Mouse (Mus musculus): Measurements from ENCODE around the gene Rap1gap2.
A peak's percentile ranks its signal among the peaks of the same experiment; 100 is the strongest.

Rap1gap2 gene

DNA sequence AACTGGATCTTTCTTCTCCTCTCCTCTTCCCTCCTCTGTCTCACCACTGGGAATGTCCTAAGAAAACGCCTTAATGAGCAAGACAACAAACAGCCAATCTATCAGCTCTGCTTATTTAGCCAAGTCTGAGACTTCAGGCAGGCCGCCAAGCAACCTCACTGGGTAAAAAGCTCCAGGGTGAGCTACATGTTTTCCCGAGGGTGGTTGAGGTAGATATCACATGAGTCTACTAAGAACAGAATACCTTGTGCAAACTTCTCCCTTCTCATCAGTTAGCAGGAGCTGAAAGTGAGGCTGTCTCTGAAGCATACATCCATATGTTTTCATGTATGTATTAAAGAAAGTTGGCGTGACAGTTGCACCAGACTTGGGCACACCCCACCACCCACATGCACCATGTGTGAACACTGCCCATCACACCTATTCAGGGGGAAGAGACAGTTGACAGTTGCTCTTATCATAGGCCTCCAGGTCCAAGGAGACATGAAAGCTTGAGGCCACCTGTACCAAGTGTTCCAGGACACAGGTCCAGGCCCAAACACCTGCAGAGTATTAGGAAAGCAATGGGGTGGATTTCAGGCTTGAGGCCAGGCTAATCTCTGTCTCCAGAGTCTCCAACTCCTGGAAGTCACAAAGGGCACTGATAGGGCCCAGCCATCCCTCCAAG lies 35.8 kb downstream of the Rap1gap2 start:
- peak; percentile 22 to 59 for DNase-seq (ENCODE audit: low spot score in 2 of 2)

DNA sequence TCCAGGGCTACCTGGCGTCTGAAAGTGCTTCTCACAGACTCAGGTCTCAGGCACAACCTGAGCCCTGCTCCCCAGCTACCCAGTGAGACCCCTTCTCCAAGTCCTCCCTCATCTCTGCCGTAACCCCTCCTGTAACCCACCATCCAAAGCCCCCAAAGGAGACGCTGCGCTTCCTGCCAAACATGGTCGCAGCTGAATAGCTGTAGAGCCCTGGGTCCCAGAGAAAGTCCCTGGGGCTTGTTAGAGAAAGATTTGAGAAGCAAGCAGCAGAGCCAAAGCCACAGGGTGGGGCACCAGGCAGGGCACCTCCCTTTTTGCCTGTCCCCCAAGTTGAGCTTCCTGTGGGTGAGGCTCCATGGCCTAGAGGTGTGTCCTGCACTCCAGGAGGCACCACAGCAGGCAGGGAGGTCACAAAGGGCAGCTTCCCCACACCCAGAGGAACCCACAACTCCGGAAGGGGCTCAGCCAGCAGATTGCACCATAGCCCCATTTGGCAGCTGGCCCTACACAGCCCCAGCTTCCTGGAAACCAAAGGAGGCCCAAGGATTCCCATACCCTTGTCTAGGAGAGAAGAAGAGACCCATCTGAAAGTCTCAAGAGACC lies 38.2 kb downstream of the Rap1gap2 start:
- DNase-seq (ENCODE audit: low spot score in 2 of 2), result peak; percentile 62 to 77

DNA sequence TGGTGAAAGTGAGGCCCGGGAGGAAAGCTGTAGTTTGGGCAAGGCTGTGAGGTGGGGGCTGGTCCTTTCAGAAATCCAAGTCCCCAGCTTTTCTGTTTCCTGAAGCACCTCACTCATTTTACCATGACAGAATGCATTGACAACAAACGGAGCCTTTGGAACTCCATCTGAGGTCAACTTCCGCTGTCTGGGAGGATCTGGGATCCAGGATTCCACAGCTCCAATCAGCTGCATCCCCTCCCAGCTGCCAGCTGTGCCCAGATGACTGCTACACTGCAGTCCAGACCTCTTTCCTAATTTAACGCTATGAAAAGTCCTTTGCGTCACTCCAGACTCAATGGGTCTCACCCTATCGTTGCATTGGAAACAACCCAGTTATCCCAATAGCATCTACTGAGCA lies 41.0 kb downstream of the Rap1gap2 start:
- no peak for DNase-seq (ENCODE audit: low spot score in 2 of 2)

DNA sequence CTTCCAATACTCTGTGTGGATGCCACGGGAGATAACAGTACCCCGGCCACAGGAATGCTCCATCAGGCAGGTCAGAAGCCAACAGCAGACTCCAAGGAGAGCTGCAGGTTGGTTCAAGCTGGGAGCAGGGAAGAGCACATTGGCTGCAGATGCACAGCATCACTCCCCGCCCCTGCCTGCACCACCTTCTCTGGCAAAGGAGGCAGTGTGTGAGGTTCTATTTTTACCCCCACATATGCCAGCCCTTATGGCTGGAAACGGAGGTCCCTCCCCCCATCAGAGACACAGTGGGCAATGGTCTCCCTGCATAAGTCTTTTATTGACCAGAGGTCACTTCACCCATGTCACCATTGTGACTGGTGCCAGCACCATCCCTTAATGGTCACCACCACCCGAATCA lies 42.3 kb downstream of the Rap1gap2 start:
- DNase-seq (ENCODE audit: low spot score in 2 of 2), result no peak

DNA sequence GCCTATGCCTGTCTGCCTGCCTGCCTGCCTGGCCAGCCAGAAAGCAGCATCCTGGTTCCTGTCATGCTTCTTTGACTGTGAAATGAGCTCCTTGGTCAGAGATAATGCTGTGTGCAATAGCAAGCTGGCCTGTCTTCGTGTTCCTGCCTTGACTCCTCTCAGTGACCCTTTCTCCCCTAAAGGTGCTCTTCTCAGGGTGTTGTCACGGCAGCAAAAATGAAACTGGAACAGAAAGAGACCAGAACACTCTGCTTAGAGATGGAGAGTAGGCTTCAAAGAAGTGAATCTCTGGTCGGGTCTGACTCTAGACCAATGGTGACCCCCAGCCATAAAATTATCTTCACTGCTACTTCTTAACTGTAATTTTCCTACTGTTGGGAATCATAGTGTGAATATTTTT lies 42.7 kb downstream of the Rap1gap2 start:
- DNase-seq (ENCODE audit: low spot score in 2 of 2), result peak in 1 of 2 experiments; percentile 26

DNA sequence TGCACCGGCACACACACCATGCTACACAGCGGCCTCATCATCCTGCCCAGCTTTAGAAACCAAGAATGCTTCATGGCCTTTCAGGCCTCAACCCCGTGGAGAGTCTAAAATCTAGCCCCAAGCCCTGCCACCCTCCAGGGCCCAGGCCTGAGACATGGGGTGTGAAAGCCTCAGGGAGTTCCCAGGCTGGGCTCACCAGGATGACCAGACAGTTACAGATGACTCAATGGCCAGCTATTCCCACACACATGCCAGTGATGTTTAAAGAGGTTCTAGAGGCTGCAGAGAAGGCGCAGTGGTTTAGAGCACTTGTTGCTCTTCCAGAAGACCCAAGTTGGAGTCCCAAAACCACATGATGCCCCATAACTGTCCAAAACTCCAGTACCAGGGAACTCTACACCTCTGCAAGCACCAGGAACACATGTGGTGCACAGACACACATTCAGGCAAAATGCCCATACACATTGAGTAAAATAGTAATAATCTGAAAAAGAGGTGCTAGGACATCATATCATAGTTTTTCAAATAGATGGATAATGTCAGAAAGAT lies 44.3 kb downstream of the Rap1gap2 start:
- DNase-seq (ENCODE audit: low spot score in 2 of 2), result no peak

DNA sequence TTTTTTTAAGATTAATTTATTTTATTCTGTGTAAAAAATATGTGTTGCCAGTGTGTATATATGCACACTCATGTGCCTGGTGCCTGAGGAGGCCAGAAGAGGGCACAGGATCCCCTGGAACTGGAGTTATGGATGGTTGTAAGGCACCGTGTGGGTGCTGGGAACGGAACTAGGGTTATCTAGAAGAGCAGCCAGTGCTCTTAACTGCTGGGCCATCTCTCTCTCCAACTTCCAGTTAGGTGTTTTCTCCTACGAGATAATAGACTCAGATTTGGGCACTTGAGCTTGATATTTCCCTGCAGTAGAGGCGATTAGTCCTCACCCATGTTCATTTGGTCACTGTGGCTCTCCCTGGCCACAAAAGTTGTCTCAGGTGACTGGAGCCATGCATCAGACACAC lies 49.3 kb downstream of the Rap1gap2 start:
- DNase-seq (ENCODE audit: low spot score in 2 of 2), result no peak

DNA sequence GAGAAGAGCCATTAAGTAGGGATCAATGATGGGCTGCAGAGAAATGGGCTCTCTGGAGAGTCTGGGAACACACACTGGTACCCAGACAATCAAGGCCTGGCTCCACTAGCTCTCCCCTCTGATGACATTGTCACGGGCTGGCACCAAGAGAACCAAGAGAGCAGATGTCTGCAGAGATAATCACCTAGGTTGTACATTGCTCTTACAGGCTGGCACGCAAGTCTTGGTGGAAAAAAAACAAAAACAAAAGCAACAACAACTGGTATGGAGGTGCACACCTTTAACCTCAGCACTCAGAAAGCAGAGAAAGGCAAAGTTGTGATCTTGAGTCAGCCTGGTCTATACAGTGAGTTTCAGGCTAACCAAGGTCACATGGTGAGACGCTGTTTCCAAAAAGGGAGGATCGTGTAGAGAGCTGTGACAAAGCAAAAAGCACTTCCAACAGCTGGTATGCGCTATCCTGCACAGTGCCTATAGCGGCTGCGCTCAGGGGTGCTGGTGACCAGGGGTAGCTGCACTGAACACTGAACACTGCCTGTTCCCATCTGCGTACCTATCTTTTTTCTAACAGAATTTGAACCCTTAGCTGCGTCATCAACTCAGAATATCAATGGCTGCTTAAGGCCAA lies 50.0 kb downstream of the Rap1gap2 start:
- DNase-seq (ENCODE audit: low spot score in 2 of 2), result no peak

DNA sequence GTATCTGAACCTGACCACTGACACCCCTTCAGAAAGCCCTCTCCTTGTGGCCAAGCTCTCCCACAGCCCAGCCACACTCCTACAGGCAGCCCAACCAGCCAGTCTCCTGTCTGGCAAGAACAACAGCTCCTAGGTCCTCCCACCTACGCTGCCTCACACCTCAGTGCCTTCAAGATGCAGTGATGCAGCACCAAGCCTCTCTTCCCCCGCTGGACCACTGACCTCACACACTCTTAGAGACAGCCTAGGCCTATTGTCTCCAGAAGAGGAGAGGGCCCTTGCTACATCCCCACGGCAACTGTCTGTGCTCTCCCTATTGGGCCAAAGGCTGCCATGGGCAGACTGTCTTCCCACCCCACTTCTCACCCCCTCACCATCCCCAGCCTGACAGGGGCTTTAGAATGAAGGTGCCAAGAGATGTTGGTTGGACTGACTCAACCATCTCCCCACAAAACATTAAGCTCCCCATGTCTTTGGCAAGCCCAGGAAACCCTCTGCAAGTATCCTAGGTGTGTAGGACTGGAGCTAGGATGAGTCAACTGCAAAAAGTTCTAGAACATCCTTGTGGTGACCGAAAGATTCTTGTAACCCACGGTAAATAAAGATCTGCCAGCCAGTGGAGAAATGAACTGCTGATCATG lies 50.8 kb downstream of the Rap1gap2 start:
- DNase-seq (ENCODE audit: low spot score in 2 of 2), result peak in 1 of 2 experiments; percentile 26

DNA sequence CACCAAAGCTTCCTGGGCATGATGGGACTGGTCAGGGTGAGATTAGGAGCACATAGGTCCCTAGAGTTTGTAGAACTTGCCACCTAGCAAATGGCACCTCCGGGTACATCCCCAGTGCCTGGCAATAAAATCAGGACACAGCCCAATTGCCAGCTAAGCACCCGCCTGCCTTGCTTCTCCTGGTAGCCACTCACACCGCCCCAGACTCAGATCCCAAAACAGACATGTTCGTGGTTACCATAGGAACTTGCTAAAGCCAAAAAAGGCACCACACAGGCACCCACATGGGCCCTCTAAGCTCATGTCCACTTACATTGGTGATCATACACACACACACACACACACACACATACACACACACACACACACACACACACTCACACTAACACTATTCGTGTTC lies 51.8 kb downstream of the Rap1gap2 start:
- no peak for DNase-seq (ENCODE audit: low spot score in 2 of 2)

DNA sequence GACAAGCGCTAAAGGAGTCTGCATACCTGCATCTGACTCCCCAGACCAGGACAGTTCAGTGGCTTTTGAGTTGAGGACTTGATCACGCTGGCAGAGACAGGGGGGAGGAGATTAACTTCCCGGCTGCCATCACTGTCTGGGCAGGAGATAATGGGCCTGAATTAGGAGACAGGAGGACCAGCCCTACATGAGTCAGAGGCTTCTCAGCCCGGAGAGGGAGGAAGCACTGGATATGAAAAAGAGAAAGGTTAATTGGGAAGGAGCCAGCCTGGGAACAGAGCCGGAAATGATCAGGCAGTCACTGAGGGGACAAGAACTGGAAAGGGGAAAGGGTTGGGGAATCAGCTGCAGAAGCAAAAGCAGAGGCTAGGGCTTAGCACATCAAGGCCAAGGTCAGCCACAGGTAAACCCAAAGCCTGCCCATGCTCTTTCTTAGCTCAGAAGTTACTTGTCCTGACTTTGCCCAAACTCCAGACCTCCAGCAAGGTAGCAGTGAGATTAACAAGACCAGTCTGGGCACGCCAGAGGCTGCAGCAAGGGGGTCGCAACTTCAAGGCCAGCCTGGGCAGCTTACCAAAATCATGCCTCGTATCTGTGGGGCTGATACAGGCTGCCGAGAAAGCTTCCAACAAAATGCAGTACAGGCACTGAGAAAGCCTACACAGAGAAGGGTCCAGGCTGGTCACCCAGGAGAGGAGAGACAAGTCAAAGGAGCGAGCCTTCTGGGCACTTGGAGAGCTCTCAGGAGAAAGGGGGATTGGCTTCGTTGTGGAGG lies 53.1 kb downstream of the Rap1gap2 start:
- DNase-seq (ENCODE audit: low spot score in 2 of 2), result no peak

DNA sequence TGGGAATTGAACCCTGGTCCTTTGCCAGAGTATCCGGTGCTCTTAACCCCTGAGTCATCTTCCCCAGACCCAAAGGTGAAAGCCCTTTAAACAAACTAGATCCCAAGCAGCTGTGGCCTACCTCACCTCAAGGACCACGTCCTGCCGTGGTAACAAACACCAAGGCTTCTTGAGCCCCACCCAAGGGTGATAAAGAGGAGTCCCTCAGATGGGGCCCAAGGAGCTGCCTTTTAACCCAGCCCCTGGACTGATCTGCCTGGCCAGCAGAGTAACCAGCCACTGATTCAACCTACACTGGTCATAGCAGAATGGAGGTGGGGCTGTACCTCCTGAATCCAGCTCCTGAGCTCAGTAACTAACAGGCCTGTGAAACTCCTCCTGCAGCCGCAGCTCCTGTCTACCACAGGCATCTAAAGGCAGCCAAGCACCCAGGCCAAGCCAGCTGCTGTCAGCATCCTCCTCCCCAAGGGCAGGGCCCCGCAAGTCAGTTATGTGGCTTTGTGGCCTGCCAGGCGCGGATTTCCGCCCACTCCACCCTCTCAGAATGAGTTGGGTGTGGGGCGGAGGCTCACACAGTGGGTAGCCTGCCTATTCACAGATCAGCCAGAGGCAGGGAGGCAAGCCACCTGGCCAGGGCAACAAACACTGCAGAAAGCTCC lies 54.9 kb downstream of the Rap1gap2 start:
- peak; percentile 68 to 78 for DNase-seq (ENCODE audit: low spot score in 2 of 2)

DNA sequence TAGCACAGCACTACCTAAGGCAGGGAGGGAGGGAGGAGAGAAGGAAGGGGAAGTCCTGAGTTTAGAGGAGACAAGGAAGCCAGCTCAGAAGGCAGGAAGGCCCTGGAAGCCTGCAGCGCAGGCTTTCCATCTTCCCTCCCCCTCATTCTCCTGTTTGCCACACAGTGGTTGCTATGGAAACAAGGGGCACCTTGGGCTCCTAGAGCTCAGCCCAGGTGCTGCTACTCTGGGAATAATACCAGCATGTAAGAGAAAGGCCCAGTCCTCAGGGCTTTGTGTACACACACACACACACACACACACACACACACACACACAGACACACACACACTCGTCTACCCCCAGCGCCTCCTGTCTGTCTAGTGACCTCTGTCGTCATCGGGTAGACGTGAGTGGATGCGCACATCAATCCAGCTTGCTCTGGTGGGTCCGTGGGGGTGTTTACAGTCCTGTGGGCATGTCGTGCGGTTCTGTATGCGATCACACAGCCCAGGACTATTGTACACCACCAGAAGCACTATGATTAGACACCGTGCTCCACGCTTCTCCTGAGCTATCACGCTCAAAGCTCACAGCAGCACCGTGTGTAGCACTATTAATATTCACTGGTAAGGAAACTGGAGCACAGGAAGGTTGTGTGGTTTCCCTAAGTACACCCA lies 55.9 kb downstream of the Rap1gap2 start:
- DNase-seq (ENCODE audit: low spot score in 2 of 2), result no peak

DNA sequence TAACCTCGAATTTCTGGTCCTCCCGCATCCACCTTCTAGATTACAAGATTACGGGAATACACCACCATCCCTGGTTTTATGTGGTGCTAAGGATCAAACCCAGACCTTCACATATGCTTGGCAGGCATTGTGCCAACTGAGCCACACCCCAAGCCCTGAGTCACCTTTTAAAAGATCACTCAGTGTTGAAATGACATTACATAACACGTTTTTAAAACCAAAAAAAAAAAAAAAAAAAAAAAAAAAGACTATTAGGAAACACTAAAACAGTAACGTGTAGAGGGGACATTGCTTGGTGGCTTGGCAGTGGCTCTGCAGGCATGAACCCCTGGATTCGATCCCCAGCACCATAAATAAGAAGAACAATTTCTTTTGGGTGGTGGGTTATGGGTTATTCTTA lies 59.1 kb downstream of the Rap1gap2 start:
- DNase-seq (ENCODE audit: low spot score in 2 of 2), result no peak

DNA sequence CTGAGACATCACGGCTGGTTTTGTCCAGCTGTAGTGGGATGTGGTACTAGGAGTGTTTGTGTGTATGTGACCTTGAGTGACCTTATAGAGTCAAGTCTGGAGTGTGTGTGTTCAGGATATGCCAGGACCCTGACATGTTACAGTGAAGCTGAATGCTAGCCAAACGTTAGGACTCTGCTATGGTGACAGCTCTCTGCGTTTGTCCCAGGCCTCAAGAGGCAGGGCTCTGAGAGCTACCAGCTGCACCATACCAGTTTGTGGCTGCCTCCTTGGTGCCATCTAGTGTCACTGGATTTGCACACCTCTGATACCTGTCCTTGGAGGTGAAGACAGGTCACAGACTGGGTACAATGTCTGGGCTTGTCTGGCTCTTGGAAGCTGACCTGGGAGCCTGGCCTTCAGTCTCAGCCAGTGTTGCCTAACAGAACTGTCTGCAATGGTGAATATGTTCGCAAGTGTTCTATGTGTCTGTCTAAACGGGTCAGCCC lies 60.1 kb downstream of the Rap1gap2 start:
- DNase-seq (ENCODE audit: low spot score in 2 of 2), result no peak

DNA sequence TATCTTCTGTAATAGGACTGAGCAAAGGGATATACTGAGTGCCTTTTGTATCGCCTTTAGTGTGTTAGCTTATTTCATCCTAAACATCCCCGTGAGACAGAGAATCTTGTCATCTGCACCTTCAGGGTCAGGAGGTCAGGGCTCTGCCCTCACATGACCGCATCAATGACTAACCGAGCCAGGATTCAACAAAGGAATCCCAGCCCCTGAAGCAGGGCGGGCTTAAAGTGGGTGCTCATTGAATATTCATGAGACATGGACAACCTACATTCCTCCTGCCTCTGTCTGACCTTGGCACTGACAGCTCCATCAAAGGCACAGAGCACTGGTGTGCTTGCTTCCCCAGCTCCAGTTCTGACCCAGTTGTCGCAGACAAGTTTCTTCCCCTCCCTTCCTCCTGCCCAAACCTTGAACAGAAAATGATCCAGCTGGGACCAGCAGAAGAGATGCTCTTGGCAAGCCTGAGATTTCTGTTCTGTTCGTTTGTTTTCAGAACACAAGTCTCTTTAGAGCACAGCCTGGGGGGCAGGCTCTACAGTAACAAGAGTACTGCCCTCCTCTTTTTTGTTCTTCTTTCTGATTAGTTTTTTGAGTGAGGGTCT lies 61.8 kb downstream of the Rap1gap2 start:
- DNase-seq (ENCODE audit: low spot score in 2 of 2), result no peak

DNA sequence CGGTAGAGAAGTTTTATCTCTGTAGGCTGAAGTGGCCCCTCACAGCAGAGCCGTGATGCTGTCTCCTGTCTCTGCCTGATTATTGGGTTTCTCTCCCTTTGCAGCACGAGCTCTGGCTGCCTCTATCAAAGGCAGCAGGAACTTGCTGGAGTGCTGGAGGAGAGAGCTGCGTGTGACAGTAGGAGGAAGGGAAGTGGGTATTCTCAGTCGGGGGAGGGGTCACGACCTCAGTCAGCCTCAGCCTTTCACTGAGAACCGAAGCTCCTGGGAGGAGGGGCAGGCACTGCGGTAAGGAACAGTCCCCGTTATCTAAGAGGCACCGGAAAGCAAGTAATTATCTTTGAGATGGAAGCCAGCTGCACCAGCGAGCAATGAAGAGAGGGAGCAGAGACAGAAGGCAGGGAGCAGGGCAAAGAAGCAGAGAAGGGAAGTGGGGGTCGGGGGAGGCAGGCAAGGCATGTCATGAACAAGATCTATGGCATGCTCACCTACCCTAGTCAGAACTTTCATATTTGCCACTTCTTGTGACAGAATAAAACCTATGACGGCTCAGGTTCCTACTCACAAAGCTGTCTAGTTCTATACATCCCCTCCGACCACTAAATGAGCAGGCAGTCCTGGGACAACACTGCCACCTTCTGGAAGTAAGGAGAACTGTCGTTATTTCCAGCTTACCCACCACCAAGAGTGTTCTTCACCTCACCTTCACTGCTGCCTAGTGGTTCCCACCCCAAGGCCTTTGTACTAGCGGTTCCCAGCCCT lies 63.6 kb downstream of the Rap1gap2 start:
- peak; percentile 46 to 57 for DNase-seq (ENCODE audit: low spot score in 2 of 2)

DNA sequence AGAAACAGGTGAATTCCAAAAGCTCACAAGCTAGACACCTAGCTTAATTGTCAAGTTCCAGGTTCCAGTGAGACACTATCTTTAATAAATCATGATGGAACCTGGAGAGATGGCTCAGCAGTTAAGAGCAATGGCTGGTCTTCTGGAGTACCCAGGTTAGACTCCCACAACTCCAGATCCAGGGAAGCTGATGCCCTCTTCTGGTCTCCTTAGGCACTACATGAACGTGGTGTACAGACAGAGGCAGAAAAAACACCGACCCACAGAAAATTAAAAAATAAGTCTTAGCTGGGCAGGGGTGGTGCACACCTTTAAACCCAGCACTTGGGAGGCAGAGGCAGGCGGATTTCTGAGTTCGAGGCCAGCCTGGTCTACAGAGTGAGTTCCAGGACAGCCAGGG lies 64.5 kb downstream of the Rap1gap2 start:
- DNase-seq (ENCODE audit: low spot score in 2 of 2), result no peak

DNA sequence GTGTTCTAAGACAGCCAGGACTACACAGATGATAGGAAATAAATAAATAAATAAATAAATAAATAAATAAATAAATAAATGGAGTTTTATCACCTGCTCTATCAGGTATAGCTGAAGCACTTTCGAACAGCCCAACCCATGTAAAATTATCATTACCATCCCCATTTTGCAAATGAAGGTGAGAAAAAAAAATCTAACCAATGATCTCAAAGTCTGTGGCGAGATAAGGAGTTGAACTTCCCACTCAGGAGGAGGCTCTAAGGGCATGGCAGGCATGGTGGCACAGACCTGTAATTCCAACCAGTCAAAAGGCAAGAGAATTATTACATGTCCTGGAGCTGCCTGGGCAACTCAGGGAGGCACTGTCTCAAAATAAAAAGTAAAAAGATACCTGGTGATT lies 65.2 kb downstream of the Rap1gap2 start:
- no peak for DNase-seq (ENCODE audit: low spot score in 2 of 2)

All from natural killer cell, adult 2 months (primary cell).